ENCODE assay signal across 27 mouse cellular contexts in genomic region chr7:94645337-94645736, GRCm38 (mm10).
"Had no signal": no experiment of that assay in that cellular context is flagged by ENCODE, and none has a peak within 500 bp of the region (broad histone marks: within the 10 kb centered on the region; RNA-seq: fewer than 3 reads in every experiment).

No protein-coding gene starts in this region.

- H3K27me3 ChIP-seq: heart, embryonic 12.5 days; hindbrain, embryonic 13.5 days; hindbrain, embryonic 15.5 days; kidney, embryonic 15.5 days; limb, embryonic 13.5 days; limb, embryonic 15.5 days; liver, embryonic 12.5 days had no signal

- ATAC-seq: hindbrain, postnatal 0 days; intestine, embryonic 16.5 days; liver, embryonic 12.5 days had no signal

- DNase-seq: gastrocnemius, adult 2 months; gastrocnemius, postnatal 10 days; gastrocnemius, postnatal 25 days; heart, adult 18-20 months; heart, postnatal 10 days; heart, postnatal 4 days; kidney, adult 11 months; kidney, adult 2 months; kidney, adult 9 months; kidney, postnatal 14 days; kidney, postnatal 36 days; layer of hippocampus, adult 9-11 months; layer of hippocampus, postnatal 36 days; left cerebral cortex, postnatal 4 days had no signal

- H3K27ac ChIP-seq: gastrocnemius, adult 2 months; heart, embryonic 10.5 days; hindbrain, embryonic 10.5 days; hindbrain, embryonic 13.5 days; hindbrain, embryonic 15.5 days; hindbrain, postnatal 0 days; kidney, embryonic 15.5 days; kidney, postnatal 0 days; limb, embryonic 13.5 days; limb, embryonic 15.5 days; liver, embryonic 12.5 days; liver, embryonic 14.5 days had no signal

- H3K9me3 ChIP-seq: heart, embryonic 10.5 days; heart, embryonic 12.5 days; hindbrain, embryonic 10.5 days; hindbrain, embryonic 13.5 days; hindbrain, embryonic 15.5 days; kidney, embryonic 15.5 days; limb, embryonic 13.5 days; limb, embryonic 15.5 days; liver, embryonic 12.5 days had no signal

- H3K4me1 ChIP-seq: heart, embryonic 10.5 days; heart, embryonic 12.5 days; hindbrain, embryonic 10.5 days; hindbrain, embryonic 15.5 days; kidney, embryonic 15.5 days; limb, embryonic 13.5 days; limb, embryonic 15.5 days; liver, embryonic 12.5 days had no signal

- H3K9ac ChIP-seq: heart, embryonic 12.5 days; hindbrain, embryonic 13.5 days; hindbrain, embryonic 15.5 days; kidney, embryonic 15.5 days; limb, embryonic 13.5 days; limb, embryonic 15.5 days; liver, embryonic 12.5 days; liver, embryonic 14.5 days had no signal

- H3K36me3 ChIP-seq: heart, embryonic 10.5 days; heart, embryonic 12.5 days; hindbrain, embryonic 10.5 days; hindbrain, embryonic 13.5 days; hindbrain, embryonic 15.5 days; kidney, embryonic 15.5 days; limb, embryonic 13.5 days; limb, embryonic 15.5 days; liver, embryonic 12.5 days had no signal

- H3K4me3 ChIP-seq: gastrocnemius, adult 2 months; heart, embryonic 10.5 days; heart, embryonic 12.5 days; hindbrain, embryonic 10.5 days; hindbrain, embryonic 13.5 days; hindbrain, embryonic 15.5 days; kidney, embryonic 15.5 days; limb, embryonic 13.5 days; limb, embryonic 15.5 days; liver, embryonic 12.5 days had no signal

- H3K4me2 ChIP-seq: heart, embryonic 12.5 days; hindbrain, embryonic 13.5 days; hindbrain, embryonic 15.5 days; kidney, embryonic 15.5 days; limb, embryonic 13.5 days; limb, embryonic 15.5 days; liver, embryonic 12.5 days had no signal
